Comparison of ENCODE assay signal across 8 mouse cellular contexts in genomic region chr7:121074281-121074680, GRCm38 (mm10). TPM values are rescaled to one million over a fixed set of nuclear protein-coding genes. Genes with fewer than 3 reads are reported as not detected.
DNase-seq lines count a peak whose midpoint lies in the region; ATAC-seq and TF ChIP-seq lines count a peak whose summit lies in the region.

Gene Igsf6, minus strand, starts transcription at chr7:121074572.

- TF ChIP-seq EP300 in stomach, postnatal 0 days (optimal IDR thresholded peaks at IDR 0.05) = no peak

- no peak for TF ChIP-seq CTCF in spleen, adult 2 months (IDR thresholded peaks at IDR 0.05; ENCODE audit: extremely low read depth, insufficient read depth, insufficient read length, insufficient replicate concordance)
- TF ChIP-seq CTCF in lung, adult 2 months (IDR thresholded peaks at IDR 0.05; ENCODE audit: insufficient read depth, low read length) = no peak
- no peak for TF ChIP-seq CTCF in stomach, postnatal 0 days (IDR thresholded peaks at IDR 0.05; ENCODE audit: low read depth)

- 72% methylated on average over 11 of the region's 11 CpGs for WGBS in spleen, adult 2 months
- 41% methylated on average over 11 of the region's 11 CpGs for WGBS in lung, adult 2 months
- WGBS in stomach, postnatal 0 days = 57% methylated on average over 11 of the region's 11 CpGs

- no peaks in the 10 kb centered on the region for H3K9me3 ChIP-seq in stomach, postnatal 0 days (ENCODE audit: control insufficient read depth, low read length)

- TF ChIP-seq POLR2A in spleen, adult 2 months (IDR thresholded peaks at IDR 0.05; ENCODE audit: low read depth, low read length) = no peak
- no peak for TF ChIP-seq POLR2A in lung, adult 2 months (IDR thresholded peaks at IDR 0.05; ENCODE audit: borderline replicate concordance, extremely low read depth, low read depth, low read length)

- 0 out of 2 replicates have a peak, but pooled peaks cover 3% of the 10 kb centered on the region for H3K36me3 ChIP-seq in spleen, adult 2 months (ENCODE audit: control insufficient read depth, insufficient read depth, low read length)
- peaks cover 10% of the 10 kb centered on the region for H3K36me3 ChIP-seq in stomach, postnatal 0 days (ENCODE audit: control insufficient read depth, insufficient read depth, low read length)

- H3K9ac ChIP-seq in stomach, postnatal 0 days (ENCODE audit: low read length) = no peak within 1 kb of the TSS

- H3K4me2 ChIP-seq in stomach, postnatal 0 days (replicated peaks; ENCODE audit: low read depth) = no peak within 1 kb of the TSS

- peak within 1 kb of the TSS; percentile 21 for H3K4me3 ChIP-seq in spleen, adult 2 months (ENCODE audit: extremely low read depth, insufficient read depth, insufficient read length)
- H3K4me3 ChIP-seq in lung, adult 2 months (replicated peaks; ENCODE audit: extremely low read depth, low read depth, low read length) = peak within 1 kb of the TSS; percentile 19
- no peak within 1 kb of the TSS for H3K4me3 ChIP-seq in stomach, postnatal 0 days (ENCODE audit: low read depth, low read length)

- peak within 1 kb of the TSS; percentile 76 for H3K27ac ChIP-seq in spleen, adult 2 months (ENCODE audit: insufficient read depth, low read length)
- H3K27ac ChIP-seq in stomach, postnatal 0 days (replicated peaks) = peak within 1 kb of the TSS; percentile 56; the same call in 1 of the 2 replicates

- no peaks in the 10 kb centered on the region for H3K4me1 ChIP-seq in spleen, adult 2 months (ENCODE audit: control insufficient read depth, insufficient read depth, insufficient read length)
- peaks cover 7% of the 10 kb centered on the region; the same call in 1 of the 2 replicates for H3K4me1 ChIP-seq in lung, adult 2 months (ENCODE audit: control insufficient read depth, insufficient read depth, low read length)
- H3K4me1 ChIP-seq in stomach, postnatal 0 days (replicated peaks; ENCODE audit: control insufficient read depth, insufficient read depth) = no peaks in the 10 kb centered on the region

- peak; percentile 19 to 62; a peak in 2 of 4 replicates for ATAC-seq in hematopoietic stem cell, adult 5-6 weeks (replicated peaks in 1 of 2; ENCODE audit: insufficient read depth in 1 of 2, low FRiP score in 2 of 2, low TSS enrichment in 1 of 2, low read depth in 1 of 2, poor library complexity in 2 of 2, severe bottlenecking in 2 of 2)
- ATAC-seq in stomach, postnatal 0 days (ENCODE audit: low FRiP score, low TSS enrichment) = 0 out of 2 replicates have a peak, but pooled peaks have one; percentile 31

- H3K27me3 ChIP-seq in spleen, adult 2 months (ENCODE audit: control insufficient read depth, insufficient read depth, low read length) = no peaks in the 10 kb centered on the region
- no peaks in the 10 kb centered on the region for H3K27me3 ChIP-seq in stomach, postnatal 0 days (ENCODE audit: control insufficient read depth, insufficient read depth, low read length)

- DNase-seq in spleen, adult 2 months (ENCODE audit: low read depth in 1 of 2, low spot score in 2 of 2) = no peak
- no peak for DNase-seq in spleen, postnatal 10 days (ENCODE audit: low spot score in 2 of 2)
- peak; percentile 40 for DNase-seq in lung, adult 2 months
- peak; percentile 23 for DNase-seq in stomach, postnatal 0 days (ENCODE audit: low spot score)
- no peak for DNase-seq in cerebellum, adult 18-20 months
- no peak for DNase-seq in cerebellum, adult 11 months
- DNase-seq in urinary bladder, postnatal 10 days (ENCODE audit: low spot score) = no peak

RNA-seq across cellular contexts. Expression of gene Igsf6, which starts in this region (rescaled TPM):
- polyA plus RNA-seq in spleen, adult 2 months (2012; rRNA removed) = 5.5 and 5.7 TPM in 2 replicates
- 21.9 and 62.2 TPM in 2 replicates for total RNA-seq in hematopoietic stem cell, adult 5-6 weeks (2017)
- 1.5 and 2.7 TPM in 2 replicates for polyA plus RNA-seq in lung, adult 2 months (2012; rRNA removed)
- 1.8 TPM in 2 replicates for polyA plus RNA-seq in stomach, postnatal 0 days (2015; fragmentation: Nextera tagmentation; extraction: Ambion mirVana)

Comparison
In these comparisons a context has a peak if more than half of its experiments do, and no peak if none do; other contexts are left out.
1. DNase-seq: peak in lung, adult 2 months (single experiment) and stomach, postnatal 0 days (single experiment); none in spleen, adult 2 months (0 of 2), spleen, postnatal 10 days (0 of 2), cerebellum, adult 18-20 months (0 of 2), cerebellum, adult 11 months (single experiment) and urinary bladder, postnatal 10 days (single experiment).